Mouse (Mus musculus): Measurements from ENCODE around the gene Prm1. TPM values are rescaled to one million over a fixed set of nuclear protein-coding genes. Genes with fewer than 3 reads are reported as not detected.
A peak's percentile ranks its signal among the peaks of the same experiment; 100 is the strongest.
"Not testable (repeated sequence)": the region's sequence is repeated elsewhere in the genome, so short reads cannot be mapped to it uniquely, and the experiment has no call there.

Gene Prm1
- polyA plus RNA-seq, 1 experiment from 2014 or later, result not detected

- Histone ChIP-seq H3K27ac (ENCODE audit: low read depth) (no peak overlapping the region), H3K9ac (ENCODE audit: low read length) (no peak overlapping the region), H3K36me3 (ENCODE audit: control insufficient read depth, insufficient read depth, low read length) (no peaks in the 10 kb centered on the region), H3K9me3 (ENCODE audit: control insufficient read depth, low read length) (no peaks in the 10 kb centered on the region), H3K4me1 (replicated peaks; ENCODE audit: control insufficient read depth, insufficient read depth, low read length) (no peaks in the 10 kb centered on the region), H3K4me2 (ENCODE audit: low read length) (no peak overlapping the region), H3K4me3 (ENCODE audit: low read depth, low read length) (no peak overlapping the region), H3K27me3 (replicated peaks; ENCODE audit: control insufficient read depth, insufficient read depth, low read length) (no peaks in the 10 kb centered on the region)
- ATAC-seq (replicated peaks; ENCODE audit: low FRiP score, low TSS enrichment, low read depth) (no peak), DNase-seq (ENCODE audit: low spot score) (no peak)
- WGBS, result 82% methylated on average over 4 of the region's 4 CpGs
Measured at GRCm38 (mm10) chr16:10813726-10814125, 8.1 kb upstream of the Prm1 start.

- 62% methylated on average over 2 of the region's 2 CpGs for WGBS
- no peaks in the 10 kb centered on the region for H3K9me3 ChIP-seq (ENCODE audit: control insufficient read depth, low read length)
- H3K36me3 ChIP-seq (ENCODE audit: control insufficient read depth, insufficient read depth, low read length), result no peaks in the 10 kb centered on the region
- no peaks in the 10 kb centered on the region for H3K27me3 ChIP-seq (replicated peaks; ENCODE audit: control insufficient read depth, insufficient read depth, low read length)
- no peak within 1 kb of the TSS for H3K27ac ChIP-seq (ENCODE audit: low read depth)
- H3K4me1 ChIP-seq (replicated peaks; ENCODE audit: control insufficient read depth, insufficient read depth, low read length), result no peaks in the 10 kb centered on the region
- no peak within 1 kb of the TSS for H3K4me2 ChIP-seq (ENCODE audit: low read length)
- DNase-seq (ENCODE audit: low spot score), result no peak
- H3K9ac ChIP-seq (ENCODE audit: low read length), result no peak within 1 kb of the TSS
- H3K4me3 ChIP-seq (ENCODE audit: low read depth, low read length), result no peak within 1 kb of the TSS
- no peak for ATAC-seq (replicated peaks; ENCODE audit: low FRiP score, low TSS enrichment, low read depth)
Measured at GRCm38 (mm10) chr16:10812865-10813371, 7.3 kb upstream of the Prm1 start, which contains the start of gene Gm11172. TSS of gene Gm11172 (plus strand) at chr16:10812915.

GRCm38 (mm10) chr16:10810376-10810775, 4.7 kb upstream of the Prm1 start:
- Histone ChIP-seq H3K9me3 (ENCODE audit: control insufficient read depth, low read length) (no peaks in the 10 kb centered on the region), H3K36me3 (ENCODE audit: control insufficient read depth, insufficient read depth, low read length) (no peaks in the 10 kb centered on the region), H3K27ac (ENCODE audit: low read depth) (no peak overlapping the region), H3K9ac (ENCODE audit: low read length) (no peak overlapping the region), H3K4me1 (replicated peaks; ENCODE audit: control insufficient read depth, insufficient read depth, low read length) (no peaks in the 10 kb centered on the region), H3K4me3 (ENCODE audit: low read depth, low read length) (no peak overlapping the region), H3K27me3 (replicated peaks; ENCODE audit: control insufficient read depth, insufficient read depth, low read length) (no peaks in the 10 kb centered on the region), H3K4me2 (ENCODE audit: low read length) (no peak overlapping the region)
- ATAC-seq (replicated peaks; ENCODE audit: low FRiP score, low TSS enrichment, low read depth), result no peak
- DNase-seq (ENCODE audit: low spot score), result no peak
- 76% methylated on average over 1 of the region's 1 CpGs for WGBS

DNA sequence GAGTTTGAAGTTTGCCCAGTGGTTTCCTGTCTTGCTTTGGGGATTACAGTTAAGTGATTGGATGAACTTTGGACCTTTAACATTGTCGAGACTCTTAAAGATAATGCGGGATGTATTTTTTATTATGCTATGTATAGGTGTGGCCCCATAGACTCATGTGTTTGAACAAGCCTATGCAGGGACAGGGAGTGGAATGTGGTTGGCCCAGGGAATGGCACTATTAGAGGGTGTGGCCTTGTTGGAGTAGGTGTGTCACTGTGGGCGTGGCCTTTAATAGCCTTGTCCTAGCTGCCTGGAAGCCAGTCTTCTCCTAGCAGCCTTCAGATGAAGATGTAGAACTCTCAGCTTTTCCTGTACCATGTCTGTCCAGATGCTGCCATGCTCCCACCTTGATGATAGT, 3.2 kb downstream of the Prm1 start:
- H3K9me3 ChIP-seq (ENCODE audit: control insufficient read depth, low read length); H3K9ac ChIP-seq (ENCODE audit: low read length); H3K36me3 ChIP-seq (ENCODE audit: control insufficient read depth, insufficient read depth, low read length); H3K4me2 ChIP-seq (ENCODE audit: low read length); H3K27ac ChIP-seq (ENCODE audit: low read depth); H3K4me1 ChIP-seq (replicated peaks; ENCODE audit: control insufficient read depth, insufficient read depth, low read length); H3K27me3 ChIP-seq (replicated peaks; ENCODE audit: control insufficient read depth, insufficient read depth, low read length); H3K4me3 ChIP-seq (ENCODE audit: low read depth, low read length); DNase-seq (ENCODE audit: low spot score): not testable (repeated sequence)
- 74% methylated on average over 3 of the region's 3 CpGs for WGBS
- ATAC-seq (replicated peaks; ENCODE audit: low FRiP score, low TSS enrichment, low read depth), result peak; percentile 83; the same call in 1 of the 2 replicates

DNA sequence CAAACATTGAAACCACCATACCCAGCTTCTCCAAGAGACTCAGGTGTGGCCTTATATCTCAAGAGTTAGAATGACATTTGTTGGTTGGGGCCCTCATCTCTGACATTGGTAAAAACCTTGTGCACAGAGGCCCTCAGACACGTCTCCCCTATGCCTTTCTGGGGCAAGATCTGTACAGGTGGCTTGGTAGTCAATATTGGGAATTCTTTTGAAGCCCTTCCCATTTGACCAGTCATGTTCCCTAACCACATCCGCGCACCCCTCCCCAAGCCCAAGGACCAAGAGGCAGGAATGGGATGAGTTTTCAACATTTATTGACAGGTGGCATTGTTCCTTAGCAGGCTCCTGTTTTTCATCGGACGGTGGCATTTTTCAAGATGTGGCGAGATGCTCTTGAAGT, 9.6 kb downstream of the Prm1 start, which contains the start of gene Prm2:
Gene Prm2 (minus strand): TSS at position 101 of the 400 bp plus-strand sequence.
- Histone ChIP-seq H3K4me3 (ENCODE audit: low read depth, low read length) (no peak within 1 kb of the TSS), H3K27me3 (replicated peaks; ENCODE audit: control insufficient read depth, insufficient read depth, low read length) (peaks cover 22% of the 10 kb centered on the region), H3K4me2 (ENCODE audit: low read length) (no peak within 1 kb of the TSS), H3K4me1 (replicated peaks; ENCODE audit: control insufficient read depth, insufficient read depth, low read length) (no peaks in the 10 kb centered on the region), H3K27ac (ENCODE audit: low read depth) (no peak within 1 kb of the TSS), H3K9me3 (ENCODE audit: control insufficient read depth, low read length) (no peaks in the 10 kb centered on the region), H3K36me3 (ENCODE audit: control insufficient read depth, insufficient read depth, low read length) (no peaks in the 10 kb centered on the region), H3K9ac (ENCODE audit: low read length) (no peak within 1 kb of the TSS)
- WGBS, result 71% methylated on average over 6 of the region's 6 CpGs
- no peak for ATAC-seq (replicated peaks; ENCODE audit: low FRiP score, low TSS enrichment, low read depth)
- DNase-seq (ENCODE audit: low spot score), result no peak

GRCm38 (mm10) chr16:10790702-10791101, 14.9 kb downstream of the Prm1 start, which contains the start of gene Prm3:
TSS of gene Prm3 (minus strand) at chr16:10790914.
- peaks cover 4% of the 10 kb centered on the region; the same call in 1 of the 2 replicates for H3K4me1 ChIP-seq (replicated peaks; ENCODE audit: control insufficient read depth, insufficient read depth, low read length)
- no peak within 1 kb of the TSS for H3K9ac ChIP-seq (ENCODE audit: low read length)
- no peak within 1 kb of the TSS for H3K4me3 ChIP-seq (ENCODE audit: low read depth, low read length)
- no peak within 1 kb of the TSS for H3K27ac ChIP-seq (ENCODE audit: low read depth)
- H3K4me2 ChIP-seq (ENCODE audit: low read length), result no peak within 1 kb of the TSS
- no peak for DNase-seq (ENCODE audit: low spot score)
- peaks cover 7% of the 10 kb centered on the region for H3K27me3 ChIP-seq (replicated peaks; ENCODE audit: control insufficient read depth, insufficient read depth, low read length)
- H3K9me3 ChIP-seq (ENCODE audit: control insufficient read depth, low read length), result no peaks in the 10 kb centered on the region
- H3K36me3 ChIP-seq (ENCODE audit: control insufficient read depth, insufficient read depth, low read length), result no peaks in the 10 kb centered on the region
- no peak for ATAC-seq (replicated peaks; ENCODE audit: low FRiP score, low TSS enrichment, low read depth)
- WGBS, result 77% methylated on average over 9 of the region's 9 CpGs

DNA sequence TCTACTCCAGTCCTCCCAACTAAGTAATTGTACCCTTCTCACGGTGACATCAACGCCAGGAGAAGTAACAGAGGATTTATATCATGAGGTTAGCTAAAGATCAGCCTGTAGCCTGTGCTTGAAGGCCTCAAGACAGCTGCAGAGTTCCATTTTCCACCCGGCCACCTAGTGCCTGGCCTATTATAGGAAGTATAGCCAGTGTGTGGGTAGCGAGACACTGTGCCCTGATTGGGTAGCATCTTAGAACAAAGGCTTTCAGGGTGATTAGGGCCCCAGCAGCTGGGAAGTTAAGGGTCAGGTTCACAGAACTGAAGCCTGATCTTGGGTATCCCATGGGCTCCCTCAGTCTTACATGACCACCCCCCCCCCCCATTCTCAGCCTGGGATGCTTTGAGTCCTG, 16.8 kb downstream of the Prm1 start:
- ATAC-seq (replicated peaks; ENCODE audit: low FRiP score, low TSS enrichment, low read depth), result no peak
- peaks cover 5% of the 10 kb centered on the region; the same call in 1 of the 2 replicates for H3K4me1 ChIP-seq (replicated peaks; ENCODE audit: control insufficient read depth, insufficient read depth, low read length)
- H3K27ac ChIP-seq (ENCODE audit: low read depth), result no peak overlapping the region
- DNase-seq (ENCODE audit: low spot score), result no peak
- H3K9ac ChIP-seq (ENCODE audit: low read length), result no peak overlapping the region
- WGBS, result 69% methylated on average over 4 of the region's 4 CpGs
- H3K4me3 ChIP-seq (ENCODE audit: low read depth, low read length), result no peak overlapping the region
- H3K36me3 ChIP-seq (ENCODE audit: control insufficient read depth, insufficient read depth, low read length), result no peaks in the 10 kb centered on the region
- no peak overlapping the region for H3K4me2 ChIP-seq (ENCODE audit: low read length)
- no peaks in the 10 kb centered on the region for H3K9me3 ChIP-seq (ENCODE audit: control insufficient read depth, low read length)
- no peaks in the 10 kb centered on the region for H3K27me3 ChIP-seq (replicated peaks; ENCODE audit: control insufficient read depth, insufficient read depth, low read length)

DNA sequence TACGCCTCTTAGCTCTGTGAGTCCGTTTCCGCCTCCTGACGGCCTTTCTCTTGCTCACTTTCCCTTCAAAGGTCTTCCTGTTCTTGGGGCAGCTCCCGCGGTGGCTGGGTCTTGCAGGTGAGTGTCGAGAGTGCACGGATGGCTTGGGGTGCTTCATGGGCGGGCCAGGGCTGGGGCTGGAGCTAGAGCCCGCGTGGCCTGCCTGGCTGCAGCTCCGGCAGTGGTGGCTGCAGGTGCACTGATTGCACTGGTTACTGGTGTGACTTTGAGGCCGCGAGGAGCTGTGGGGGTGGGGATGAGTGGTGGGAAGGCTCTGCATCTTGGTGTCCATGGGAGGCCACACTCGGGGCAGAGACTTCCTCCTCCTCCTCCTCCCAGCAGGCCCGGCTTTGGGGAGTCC, 17.4 kb downstream of the Prm1 start, which contains the start of gene Tnp2:
Gene Tnp2 (minus strand): TSS at position 390 of the 400 bp plus-strand sequence.
- no peaks in the 10 kb centered on the region for H3K36me3 ChIP-seq (ENCODE audit: control insufficient read depth, insufficient read depth, low read length)
- H3K4me2 ChIP-seq (ENCODE audit: low read length), result no peak within 1 kb of the TSS
- no peaks in the 10 kb centered on the region for H3K9me3 ChIP-seq (ENCODE audit: control insufficient read depth, low read length)
- H3K27ac ChIP-seq (ENCODE audit: low read depth), result no peak within 1 kb of the TSS
- WGBS, result 47% methylated on average over 16 of the region's 16 CpGs
- H3K4me1 ChIP-seq (replicated peaks; ENCODE audit: control insufficient read depth, insufficient read depth, low read length), result peaks cover 9% of the 10 kb centered on the region; the same call in 1 of the 2 replicates
- DNase-seq (ENCODE audit: low spot score) (no peak), ATAC-seq (replicated peaks; ENCODE audit: low FRiP score, low TSS enrichment, low read depth) (no peak)
- H3K4me3 ChIP-seq (ENCODE audit: low read depth, low read length), result no peak within 1 kb of the TSS
- H3K9ac ChIP-seq (ENCODE audit: low read length), result no peak within 1 kb of the TSS
- H3K27me3 ChIP-seq (replicated peaks; ENCODE audit: control insufficient read depth, insufficient read depth, low read length), result no peaks in the 10 kb centered on the region

DNA sequence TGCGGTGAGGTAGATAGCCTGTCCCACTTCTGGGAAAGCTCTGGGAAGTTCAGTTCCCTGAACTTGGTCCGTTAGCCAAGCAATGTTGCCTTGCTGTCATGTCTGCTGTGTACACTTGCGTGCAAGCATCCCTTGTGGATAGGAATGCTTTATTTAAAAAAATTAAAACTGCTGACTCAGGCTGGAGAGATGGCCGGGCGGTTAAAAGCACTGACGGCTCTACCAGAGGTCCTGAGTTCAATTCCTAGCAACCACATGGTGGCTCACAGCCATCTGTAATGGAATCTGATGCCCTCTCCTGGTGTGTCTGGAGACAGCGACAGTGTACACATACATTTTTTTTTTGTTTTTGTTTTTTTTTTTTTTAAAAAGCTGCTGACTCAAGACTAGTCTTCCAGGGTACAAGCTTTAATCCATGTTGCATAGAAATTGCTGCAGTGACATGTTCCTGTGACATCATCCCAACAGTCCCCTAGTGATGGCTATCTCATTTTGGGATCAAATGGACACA, 18.0 kb downstream of the Prm1 start:
- H3K4me1 ChIP-seq (replicated peaks; ENCODE audit: control insufficient read depth, insufficient read depth, low read length), result peaks cover 16% of the 10 kb centered on the region; the same call in 1 of the 2 replicates
- 80% methylated on average over 7 of the region's 7 CpGs for WGBS
- no peaks in the 10 kb centered on the region for H3K9me3 ChIP-seq (ENCODE audit: control insufficient read depth, low read length)
- H3K36me3 ChIP-seq (ENCODE audit: control insufficient read depth, insufficient read depth, low read length), result no peaks in the 10 kb centered on the region
- H3K9ac ChIP-seq (ENCODE audit: low read length), result no peak overlapping the region
- DNase-seq (ENCODE audit: low spot score) (no peak), ATAC-seq (replicated peaks; ENCODE audit: low FRiP score, low TSS enrichment, low read depth) (no peak)
- no peak overlapping the region for H3K4me2 ChIP-seq (ENCODE audit: low read length)
- no peak overlapping the region for H3K4me3 ChIP-seq (ENCODE audit: low read depth, low read length)
- H3K27me3 ChIP-seq (replicated peaks; ENCODE audit: control insufficient read depth, insufficient read depth, low read length), result no peaks in the 10 kb centered on the region
- H3K27ac ChIP-seq (ENCODE audit: low read depth), result no peak overlapping the region

Measured in intestine, embryonic 14.5 days (tissue).